Mouse (Mus musculus) cerebral cortex, adult 2 months (tissue): ENCODE results near the gene Srsf1.

ENCODE experiments used
- WGBS: fragments of 180-500 bp; shearing (Covaris S2); methylation state at CpG from one replicate; pipeline ENCODE4 v1.1.7; 2018; 5-methylcytosine and 5-hydroxymethylcytosine counted together

The Srsf1 gene

DNA sequence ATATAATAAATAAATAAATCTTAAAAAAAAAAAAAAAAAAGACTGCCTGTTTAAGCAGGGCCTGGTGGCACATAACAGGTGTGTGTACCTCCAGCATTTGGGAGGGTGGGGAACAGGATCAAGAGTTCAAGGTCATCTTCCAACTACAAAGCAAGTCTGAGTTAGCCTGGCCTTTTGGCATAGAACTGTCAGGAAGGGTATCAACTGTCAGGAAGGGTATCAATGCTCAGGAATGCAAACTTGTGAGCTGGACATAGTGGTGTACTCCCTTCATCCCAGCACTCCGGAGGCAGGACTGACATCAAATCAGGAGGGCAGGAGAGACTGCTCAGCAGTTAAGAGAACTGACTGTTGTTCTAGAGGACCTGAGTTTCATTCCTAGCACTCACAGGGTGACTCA, 8.1 kb upstream of the Srsf1 start:
- WGBS, result 100% methylated on average over 1 of the region's 1 CpGs

DNA sequence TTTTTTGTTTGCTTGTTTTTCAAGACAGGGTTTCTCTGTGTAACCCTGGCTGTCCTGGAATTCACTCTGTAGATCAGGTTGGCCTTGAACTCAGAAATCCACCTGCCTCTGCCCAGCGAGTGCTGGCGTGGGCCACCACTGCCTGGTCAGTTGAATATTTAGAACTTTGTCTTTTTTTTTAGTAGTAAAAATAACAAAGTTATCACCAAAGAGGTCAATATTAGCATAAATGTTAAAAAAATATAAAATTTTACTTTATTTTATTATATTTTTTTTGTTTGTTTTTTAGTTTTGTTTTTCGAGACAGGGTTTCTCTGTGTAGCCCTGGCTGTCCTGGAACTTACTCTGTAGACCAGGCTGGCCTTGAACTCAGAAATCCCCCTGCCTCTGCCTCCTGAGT, 2.0 kb upstream of the Srsf1 start:
- 93% methylated on average over 3 of the region's 3 CpGs for WGBS

DNA sequence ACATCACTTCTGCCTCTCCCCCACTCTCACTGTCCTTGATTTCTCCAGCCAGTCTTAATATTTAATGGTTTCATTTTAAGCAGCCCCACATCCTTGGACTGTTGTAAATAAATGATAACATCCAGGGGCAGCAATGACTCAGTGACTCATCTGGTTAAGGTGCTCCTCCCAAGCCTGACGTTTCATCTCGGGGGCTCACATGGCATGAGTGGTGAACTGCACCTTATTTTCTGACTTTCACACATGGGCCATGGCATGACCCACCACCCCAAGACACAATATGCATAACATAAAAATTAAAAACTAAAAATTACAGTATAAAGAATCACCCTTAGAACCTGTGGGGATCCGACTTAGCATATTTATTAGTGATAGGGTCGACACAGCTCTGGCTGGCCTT, 1.3 kb upstream of the Srsf1 start:
- WGBS, result 88% methylated on average over 4 of the region's 4 CpGs

DNA sequence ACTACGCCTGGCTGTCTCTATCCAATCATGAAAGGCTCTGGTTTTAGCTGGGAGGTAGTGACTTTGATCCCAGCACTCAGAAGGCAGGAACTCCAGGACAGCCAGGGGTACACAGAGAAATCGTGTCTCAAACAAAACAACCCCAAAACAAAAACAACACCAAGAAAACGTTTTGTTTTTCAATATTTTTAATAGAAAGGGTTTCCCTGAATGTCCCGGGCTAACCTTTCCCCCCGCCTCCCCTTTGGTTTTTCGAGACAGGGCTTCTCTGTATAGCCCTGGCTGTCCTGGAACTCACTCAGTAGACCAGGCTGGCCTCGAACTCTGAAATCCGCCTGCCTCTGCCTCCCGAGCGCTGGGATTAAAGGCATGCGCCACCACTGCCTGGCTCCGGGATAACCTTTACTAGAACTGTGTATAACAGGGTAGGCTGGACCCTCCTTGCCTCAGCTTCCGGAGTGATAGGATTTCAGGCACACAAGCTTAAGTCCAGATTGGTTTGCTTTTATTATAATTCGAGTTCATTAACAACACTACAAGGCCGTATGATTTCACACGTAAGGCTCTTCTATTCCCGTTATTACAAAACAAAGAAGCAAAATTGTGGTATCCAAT, 743 bp upstream of the Srsf1 start:
- WGBS, result 43% methylated on average over 17 of the region's 17 CpGs

DNA sequence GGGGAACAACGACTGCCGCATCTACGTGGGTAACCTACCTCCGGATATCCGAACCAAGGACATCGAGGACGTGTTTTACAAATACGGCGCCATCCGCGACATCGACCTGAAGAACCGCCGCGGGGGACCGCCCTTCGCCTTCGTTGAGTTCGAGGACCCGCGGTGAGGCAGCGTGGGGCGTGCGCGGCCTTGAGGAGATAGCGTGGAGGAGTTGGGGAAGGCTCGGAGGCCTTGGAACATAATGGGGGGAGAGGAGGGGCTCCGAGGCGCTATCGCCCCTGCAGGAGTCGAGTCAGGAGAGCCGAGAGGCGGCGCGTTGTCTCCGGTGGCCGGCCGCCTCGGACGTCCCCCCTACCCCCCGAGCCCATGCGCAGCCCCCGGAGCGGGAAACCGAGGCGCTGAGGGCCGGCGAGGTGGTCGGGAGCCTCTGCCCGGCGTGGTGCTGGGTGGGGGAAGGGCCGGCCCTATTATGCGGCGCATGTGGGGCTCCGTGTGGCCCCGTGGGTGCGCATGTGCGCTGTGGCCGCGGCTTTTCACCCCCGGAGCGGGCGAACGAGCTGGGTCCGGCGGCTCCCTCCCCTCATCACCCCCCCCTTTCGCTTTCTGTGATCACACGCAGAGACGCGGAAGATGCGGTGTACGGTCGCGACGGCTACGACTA, 828 bp downstream of the Srsf1 start:
- under 1% methylated on average over 76 of the region's 76 CpGs for WGBS

DNA sequence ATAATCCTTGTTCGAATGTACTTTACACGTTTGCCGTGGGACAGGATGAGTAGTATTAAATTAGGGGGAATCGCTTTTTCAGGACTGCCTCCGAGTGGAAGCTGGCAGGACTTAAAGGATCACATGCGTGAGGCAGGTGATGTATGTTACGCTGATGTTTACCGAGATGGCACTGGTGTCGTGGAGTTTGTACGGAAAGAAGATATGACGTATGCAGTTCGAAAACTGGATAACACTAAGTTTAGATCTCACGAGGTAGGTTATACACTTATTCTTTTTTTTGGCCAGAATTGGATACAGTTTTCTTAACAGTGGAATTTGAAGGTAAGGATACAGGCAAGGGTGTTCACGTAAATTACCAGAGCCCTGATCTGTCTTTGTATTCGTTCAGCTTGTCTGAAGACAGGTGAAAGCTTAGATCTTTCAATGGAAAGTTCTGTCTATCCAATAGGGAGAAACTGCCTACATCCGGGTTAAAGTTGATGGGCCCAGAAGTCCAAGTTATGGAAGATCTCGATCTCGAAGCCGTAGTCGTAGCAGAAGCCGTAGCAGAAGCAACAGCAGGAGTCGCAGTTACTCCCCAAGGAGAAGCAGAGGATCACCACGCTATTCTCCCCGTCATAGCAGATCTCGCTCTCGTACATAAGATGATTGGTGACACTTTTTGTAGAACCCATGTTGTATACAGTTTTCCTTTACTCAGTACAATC, 1.9 kb downstream of the Srsf1 start:
- 14% methylated on average over 26 of the region's 26 CpGs for WGBS

DNA sequence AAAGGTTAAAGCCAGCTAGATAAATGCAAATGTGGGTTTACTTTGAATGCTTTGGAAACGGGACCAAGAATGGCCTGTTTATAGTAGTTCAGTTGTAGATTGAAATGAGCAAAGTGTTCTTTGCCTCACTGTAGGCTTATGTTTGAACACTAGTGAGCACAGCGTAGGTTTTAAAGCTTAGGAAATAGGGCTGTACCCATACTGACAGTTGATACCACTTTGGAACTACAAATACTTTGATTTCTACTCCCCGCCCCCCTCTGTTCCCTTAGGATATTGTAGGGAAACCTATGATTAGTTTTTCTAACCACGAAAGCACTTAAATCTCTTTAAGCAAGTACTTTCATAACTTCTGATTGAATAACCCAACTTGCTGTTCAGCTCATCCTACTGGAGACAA, 5.5 kb downstream of the Srsf1 start:
- 65% methylated on average over 4 of the region's 4 CpGs for WGBS

DNA sequence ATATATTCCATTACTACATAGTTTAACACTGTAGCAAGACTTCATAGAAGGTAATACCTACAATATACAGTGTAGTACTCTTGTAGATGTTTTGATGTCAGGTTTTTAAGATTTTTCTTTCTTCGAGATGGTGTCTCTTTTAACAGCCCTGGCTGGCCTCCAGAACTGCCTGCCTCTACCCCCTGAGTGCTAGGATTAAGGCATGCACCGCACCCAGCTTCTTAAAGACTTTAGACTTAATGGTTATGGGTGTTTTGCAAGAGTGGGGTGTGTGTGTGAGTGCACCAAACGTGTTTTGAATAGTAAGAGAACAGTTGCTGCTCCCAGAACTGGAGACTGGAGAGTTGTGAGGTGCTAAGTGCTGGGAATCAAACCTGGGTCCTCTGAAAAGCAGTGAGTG, 6.6 kb downstream of the Srsf1 start:
- WGBS, result 42% methylated on average over 3 of the region's 3 CpGs

DNA sequence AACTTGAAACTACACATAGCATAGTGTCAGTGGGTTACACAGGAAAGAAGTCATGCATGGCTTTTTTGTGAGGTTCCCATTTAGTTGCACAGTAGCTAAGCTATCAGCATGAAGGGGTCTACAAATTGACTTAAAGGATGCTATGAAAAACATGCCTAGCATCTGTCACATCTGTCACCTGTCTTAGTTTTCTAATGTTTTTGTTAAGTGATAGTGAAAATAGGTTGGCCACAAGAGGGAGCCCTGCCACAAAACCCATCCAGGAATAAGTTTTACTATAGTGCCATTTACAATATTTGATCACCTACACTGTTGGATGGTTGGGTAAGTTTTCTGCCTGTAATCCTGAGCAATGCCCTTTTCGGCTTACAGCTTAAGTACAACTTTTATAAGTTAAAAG, 7.4 kb downstream of the Srsf1 start:
- 72% methylated on average over 1 of the region's 1 CpGs for WGBS

DNA sequence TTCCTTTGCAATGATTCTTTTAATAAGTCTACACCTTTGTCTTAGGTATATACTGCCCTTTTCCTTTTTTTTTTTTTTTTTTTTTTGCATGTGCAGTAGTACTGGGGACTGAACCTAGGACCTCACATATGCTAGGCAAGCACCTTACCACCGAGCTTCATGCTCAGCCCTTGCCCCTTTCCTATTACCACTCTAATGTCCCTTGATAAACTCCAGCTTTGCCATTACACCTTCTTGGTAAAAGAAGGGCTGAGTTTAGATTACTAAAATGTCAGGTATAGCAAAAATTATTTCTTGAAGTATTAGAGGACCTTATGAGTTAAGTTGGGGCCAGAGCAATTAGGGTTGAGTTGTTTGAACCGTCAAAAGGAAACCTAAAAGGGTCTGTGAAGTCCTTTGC, 8.6 kb downstream of the Srsf1 start:
- 78% methylated on average over 2 of the region's 2 CpGs for WGBS

DNA sequence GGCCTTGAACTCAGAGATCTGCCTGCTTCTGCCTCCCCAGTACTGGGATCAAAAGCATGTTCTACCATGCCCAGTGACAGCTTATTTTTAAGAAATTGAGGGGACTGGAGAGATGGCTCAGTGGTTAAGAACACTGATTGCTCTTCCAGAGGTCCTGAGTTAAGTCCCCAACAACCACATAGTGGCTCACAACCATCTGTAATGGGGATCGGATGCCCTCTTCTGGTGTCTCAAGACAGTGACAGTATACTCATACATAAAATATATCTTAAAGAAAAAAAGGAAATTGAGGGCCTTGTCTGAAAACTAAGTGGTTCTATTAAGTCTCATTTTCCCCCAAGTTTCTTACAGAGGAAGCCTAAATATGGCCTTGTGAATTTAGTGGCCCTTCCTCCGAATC, 10.6 kb downstream of the Srsf1 start:
- 79% methylated on average over 2 of the region's 2 CpGs for WGBS

DNA sequence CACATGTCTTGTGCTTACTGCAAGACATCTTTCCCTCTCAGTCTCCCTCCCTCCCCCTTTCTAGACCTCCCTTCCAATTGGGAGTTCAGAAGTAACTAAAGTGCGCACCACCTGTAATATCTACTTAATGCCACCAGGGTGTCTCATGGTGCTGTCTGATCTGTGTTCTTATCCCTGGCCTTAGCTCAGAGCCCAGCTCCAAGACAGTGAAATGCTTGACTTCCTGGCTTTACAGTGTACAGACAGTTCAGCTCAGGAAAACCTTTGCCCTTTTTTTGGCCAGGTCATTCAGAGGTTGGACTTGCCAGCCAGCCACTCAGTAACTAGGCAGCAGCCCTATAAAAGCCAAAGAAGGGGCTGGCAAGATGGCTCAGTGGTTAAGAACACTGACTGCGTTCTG, 12.0 kb downstream of the Srsf1 start:
- WGBS, result 54% methylated on average over 2 of the region's 2 CpGs

DNA sequence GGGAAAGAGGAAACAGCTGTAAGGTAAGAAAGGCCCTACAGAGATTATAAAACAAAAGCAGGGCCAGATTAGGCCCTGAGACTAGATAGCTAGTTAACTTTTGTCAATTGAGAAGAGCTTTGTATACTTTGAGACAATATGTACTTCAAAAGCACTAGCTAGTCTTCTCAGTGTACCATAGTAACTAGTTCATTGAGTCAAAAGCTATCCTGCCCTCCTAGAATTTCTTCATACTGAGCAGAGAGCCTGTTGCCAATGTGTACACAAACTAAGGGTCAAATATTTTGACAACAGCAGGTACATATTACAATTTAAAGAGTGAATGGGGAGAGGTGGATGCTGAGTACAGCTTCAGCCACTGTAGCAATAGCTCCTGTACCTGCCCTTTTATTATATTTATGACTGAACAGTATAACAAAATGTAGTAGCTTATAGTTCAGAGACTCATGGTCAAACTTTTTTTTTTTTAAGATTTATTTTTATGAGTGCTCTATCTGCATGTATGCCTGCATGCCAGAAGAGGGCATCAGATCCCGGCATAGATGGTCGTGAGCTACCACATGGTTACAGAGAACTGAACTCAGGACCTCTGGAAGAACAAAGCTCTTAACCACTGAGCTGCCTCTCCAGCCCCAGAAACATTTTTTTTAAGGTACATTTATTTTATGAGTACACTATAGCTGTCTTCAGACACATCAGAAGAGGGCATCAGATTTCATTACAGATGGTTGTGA, 14.9 kb downstream of the Srsf1 start:
- 49% methylated on average over 2 of the region's 2 CpGs for WGBS

DNA sequence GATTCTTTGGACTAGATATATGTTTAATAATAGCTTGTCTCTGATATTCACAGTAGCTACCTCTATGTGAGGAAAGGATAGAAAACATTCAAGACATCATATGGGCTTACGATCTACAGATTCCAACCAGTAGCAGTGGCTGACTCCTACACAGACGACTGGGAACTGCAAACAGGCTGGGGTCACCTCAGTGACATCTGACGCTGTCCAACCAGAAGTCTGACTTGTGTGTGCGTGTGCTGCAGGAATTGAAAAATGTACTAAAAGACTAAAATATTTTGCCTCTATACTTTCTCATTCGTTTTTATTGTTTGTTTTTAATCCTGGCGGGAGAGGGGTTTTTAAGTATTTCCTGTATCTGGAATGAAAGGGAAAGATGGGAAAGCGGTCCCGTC, 20.0 kb downstream of the Srsf1 start:
- 2% methylated on average over 8 of the region's 8 CpGs for WGBS

DNA sequence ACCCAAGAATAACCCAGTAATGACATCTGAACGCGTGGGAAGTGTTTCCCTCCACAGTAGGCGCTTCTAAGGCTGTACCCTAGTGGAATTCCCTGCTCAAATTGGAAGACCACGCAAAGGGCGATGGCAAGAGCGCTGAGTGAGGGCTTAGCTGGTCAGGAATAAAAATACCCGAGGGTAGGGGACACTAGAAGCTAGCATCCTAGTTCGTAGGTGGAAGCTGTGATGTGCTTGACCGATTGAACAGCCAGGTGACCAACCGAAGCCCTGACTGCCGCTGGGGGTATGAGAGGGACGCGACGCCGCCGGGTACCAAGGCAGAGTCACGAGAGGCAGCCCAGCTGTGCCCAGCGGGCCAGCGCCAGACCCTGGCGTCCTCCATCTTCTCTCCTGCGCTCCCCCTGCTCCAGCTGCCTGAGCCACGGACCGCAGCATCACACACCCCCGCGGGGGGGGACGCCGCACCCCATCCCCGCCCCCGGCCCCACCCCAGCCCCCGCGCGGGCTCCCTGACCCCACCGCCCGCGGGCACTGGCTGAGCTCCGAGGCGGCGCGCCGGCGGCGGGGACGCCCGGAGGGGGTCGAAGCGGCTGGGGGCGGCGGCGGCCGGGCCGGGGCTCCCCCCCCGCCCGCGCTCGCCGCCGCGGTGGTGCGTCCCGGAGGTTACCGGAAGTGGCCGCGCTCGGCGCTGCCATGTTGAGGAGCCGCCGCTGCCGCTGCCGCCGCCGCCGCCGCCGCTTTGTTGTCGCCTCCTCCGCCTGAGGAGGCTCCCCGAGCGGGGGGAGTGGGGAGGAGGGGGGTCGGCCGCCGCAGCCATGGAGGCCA, 20.6 kb downstream of the Srsf1 start, which contains the start of gene Vezf1:
Vezf1 (plus strand) TSS at position 694 of the 825 bp plus-strand sequence.
- WGBS, result under 1% methylated on average over 71 of the region's 81 CpGs

DNA sequence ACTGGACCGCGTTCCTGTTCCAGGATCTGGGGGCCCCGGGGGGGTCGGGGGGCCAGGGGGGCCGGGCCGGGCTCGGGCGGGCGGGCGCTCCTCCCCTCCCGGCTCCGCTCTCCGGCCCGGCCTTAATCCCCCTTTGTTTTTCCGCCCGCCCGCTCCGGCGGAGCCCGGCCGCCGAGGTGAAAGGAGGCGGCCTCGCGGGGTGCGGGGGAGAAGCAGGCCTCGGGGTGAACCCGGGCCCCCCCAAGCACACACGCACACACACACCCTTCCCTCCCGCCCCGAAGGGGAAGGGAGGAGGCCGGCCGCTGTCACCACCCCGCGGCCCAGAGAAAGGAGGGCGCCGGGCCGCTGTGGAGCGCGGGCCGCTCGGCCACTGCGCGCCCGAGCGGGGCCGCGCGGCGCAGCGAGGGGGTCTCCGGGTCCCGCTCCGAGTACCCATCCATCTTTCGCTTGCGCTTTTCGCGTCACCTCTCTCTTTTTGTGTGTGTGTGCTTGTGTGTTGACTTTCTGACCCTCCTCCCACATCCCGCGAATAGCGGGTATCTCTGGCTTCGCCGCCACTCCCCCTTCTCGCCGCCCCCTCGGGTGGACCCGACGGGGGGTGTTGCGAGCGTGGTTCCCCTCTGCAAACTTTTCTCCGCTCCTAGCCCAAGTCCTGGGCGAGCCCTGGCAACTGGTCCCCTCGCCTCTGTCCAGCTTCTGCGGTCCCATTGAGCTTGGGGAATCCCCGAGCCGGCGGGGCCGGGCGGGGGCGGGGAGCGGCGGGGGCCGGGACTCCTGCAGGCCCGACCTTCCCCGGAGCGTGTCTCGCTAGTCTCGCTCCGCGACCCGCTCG, 21.5 kb downstream of the Srsf1 start:
- WGBS, result under 1% methylated on average over 84 of the region's 92 CpGs

DNA sequence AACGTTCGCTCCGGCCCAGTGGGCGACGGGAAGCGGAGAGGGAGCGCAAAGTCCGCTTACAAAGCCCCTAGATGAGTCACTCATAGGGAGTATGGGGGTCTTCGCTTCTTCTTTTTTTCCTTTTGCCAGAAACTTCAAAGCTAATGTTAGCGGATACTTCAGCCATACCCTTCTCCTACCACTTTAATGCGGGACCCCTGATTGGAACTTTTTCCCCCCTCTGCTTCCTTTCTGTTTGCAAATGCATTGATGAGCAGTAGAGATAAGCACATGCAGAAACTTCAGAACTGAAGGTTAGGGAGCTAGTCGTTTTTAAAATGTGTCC, 22.0 kb downstream of the Srsf1 start:
- 3% methylated on average over 12 of the region's 12 CpGs for WGBS

DNA sequence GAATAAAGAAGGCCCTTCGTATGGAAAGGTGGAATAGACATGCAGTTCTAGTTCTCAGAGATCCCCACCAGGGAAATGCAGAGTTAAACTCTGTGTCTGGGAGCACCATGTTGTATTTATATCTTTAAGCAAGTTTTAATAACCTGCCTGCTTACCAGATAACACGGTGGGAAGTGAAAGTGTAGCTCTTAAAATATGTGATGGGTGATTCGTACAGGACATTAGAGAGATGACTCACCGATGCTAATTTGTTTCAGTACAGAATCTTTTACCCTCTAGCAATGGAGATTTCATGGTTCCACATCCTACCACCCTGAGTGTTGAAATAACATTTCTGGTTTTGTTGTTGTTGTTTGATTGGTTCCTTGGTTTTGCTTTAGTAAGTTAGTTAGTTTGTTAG, 23.2 kb downstream of the Srsf1 start:
- WGBS, result 39% methylated on average over 4 of the region's 4 CpGs

DNA sequence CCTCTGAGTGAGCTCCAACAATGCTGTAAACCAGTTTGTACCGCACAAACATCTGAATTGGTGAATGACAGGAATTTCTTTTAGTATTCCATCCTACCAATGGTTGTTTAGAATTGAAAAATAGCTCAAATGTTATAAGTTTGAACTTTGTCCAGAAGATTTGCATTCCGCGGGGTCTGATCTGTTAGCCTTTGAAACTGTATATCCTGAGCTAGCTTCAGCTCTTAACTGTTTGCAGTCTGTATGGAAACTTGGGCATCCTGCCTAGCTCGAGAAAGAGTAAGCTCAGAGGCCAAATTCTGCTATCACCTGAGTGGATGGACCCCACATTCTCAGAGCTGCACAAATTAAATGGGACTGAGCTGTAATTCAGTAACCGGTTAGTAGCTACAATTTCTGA, 23.9 kb downstream of the Srsf1 start:
- WGBS, result 69% methylated on average over 5 of the region's 5 CpGs

DNA sequence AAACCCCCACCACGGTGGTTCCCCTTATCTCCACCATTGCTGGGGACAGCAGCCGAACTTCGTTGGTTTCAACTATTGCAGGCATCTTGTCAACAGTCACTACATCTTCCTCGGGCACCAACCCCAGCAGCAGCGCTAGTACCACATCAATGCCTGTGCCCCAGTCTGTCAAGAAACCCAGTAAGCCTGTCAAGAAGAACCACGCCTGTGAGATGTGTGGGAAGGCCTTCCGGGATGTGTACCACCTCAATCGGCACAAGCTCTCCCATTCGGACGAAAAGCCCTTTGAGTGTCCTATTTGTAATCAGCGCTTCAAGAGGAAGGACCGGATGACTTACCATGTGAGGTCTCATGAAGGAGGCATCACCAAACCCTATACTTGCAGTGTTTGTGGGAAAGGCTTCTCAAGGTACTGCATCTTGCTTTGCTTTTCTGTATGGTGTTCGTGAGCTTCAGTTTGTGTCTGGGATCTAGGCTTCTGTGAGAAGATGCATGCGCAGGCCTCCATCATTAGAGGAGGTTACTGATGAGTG, 26.2 kb downstream of the Srsf1 start:
- WGBS, result 75% methylated on average over 14 of the region's 14 CpGs

DNA sequence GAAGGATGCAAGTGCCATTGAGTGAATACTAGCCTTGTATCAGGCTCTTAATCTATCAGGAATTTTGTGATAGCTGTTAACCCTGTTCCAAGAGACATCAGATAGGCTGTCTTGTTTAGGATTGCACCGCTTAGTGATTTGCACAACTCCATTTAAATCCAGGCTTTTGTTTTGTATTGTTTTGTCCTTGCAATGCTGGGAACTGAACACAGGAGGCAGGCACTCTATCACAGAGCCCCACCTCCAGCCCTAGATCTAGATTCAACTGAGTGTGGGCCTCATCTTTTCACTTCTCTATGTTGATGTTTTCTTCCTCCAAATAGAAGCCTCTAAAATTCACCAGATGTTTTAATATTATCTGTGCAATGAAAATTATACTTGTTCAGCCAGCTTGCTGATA, 28.5 kb downstream of the Srsf1 start:
- WGBS, result 55% methylated on average over 1 of the region's 1 CpGs
